Mouse (Mus musculus): ENCODE measurements around the gene Atp9a.

DNA sequence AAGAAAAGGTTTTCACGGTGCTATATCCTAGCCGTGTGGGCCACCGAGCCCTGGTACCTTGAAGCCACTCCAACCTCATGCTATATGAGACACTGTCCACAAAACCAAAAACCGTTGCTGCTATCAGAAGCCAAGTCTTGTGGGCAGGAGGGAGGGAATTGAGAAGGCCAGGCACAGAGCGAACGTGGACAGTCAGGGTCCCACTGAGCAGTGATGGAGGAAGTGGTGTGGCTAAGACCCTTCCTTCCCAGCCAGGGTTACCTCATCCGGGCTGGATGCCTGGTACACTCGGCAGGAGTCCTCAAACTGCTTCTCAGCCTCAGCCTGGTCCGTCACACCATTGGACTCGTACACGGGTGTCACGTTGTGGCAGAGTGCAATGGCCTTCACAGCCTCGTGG, 74.5 kb downstream of the Atp9a start:
- TF ChIP-seq POLR2A (IDR thresholded peaks at IDR 0.05; ENCODE audit: insufficient read length, low read depth) (no peak), USF1 (IDR thresholded peaks at IDR 0.05; ENCODE audit: low read depth) (no peak)

All from myocyte (in vitro differentiated cells).